Mouse (Mus musculus) cerebral cortex, adult 2 months (tissue): ENCODE measurements around the gene D2hgdh.

Source experiments
- WGBS: fragments of 180-500 bp; shearing (Covaris S2); methylation state at CpG from one replicate; pipeline ENCODE4 v1.1.7; 2018; 5-methylcytosine and 5-hydroxymethylcytosine counted together

Gene D2hgdh

GRCm38 (mm10) chr1:93824609-93825008, at the start of gene D2hgdh:
Gene D2hgdh, plus strand, starts transcription at chr1:93824909.
- WGBS = 9% methylated on average over 10 of the region's 10 CpGs

- WGBS = 88% methylated on average over 5 of the region's 5 CpGs
These were observed 48.0 kb upstream of the D2hgdh start for GRCm38 (mm10) chr1:93776686-93777085.

DNA sequence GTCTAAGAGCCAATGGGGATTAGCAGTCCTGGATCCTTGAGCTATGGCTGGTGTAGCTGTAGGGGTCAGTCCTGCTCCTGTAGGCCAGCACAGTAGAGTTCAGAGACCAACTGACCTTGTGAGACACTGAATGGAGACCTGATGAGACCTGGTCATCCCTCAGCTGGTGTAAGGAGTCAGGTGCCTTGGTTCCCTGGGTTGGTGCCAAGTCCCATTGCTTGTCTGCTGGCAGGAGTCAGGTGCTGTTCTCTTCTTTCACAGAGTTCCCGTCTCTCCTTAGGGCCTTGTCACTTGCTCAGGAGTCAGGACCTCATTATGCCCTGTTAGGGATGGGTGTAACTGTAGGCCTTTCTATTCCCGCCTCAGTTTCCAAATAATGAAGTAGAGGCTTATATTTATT, 37.8 kb upstream of the D2hgdh start:
- WGBS = 86% methylated on average over 2 of the region's 2 CpGs

DNA sequence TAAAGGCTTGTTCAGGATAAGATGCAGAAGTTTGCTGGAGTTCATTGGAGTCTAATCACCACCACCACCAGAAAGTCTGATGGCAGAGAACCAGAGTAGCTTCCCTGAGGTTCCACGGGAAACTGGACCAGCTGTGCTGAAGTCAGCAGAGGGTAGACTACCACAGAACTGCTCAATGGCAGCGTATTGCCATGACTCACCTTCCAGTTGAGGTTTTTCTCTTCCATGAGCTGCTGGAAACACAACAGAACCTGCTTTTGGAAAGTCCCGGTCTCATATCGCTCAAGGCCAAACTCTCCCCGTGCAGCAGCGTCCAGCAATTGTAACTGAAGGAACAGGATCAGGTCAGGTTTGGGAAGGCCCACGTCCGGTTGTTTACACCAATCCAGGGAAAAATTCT, 30.2 kb upstream of the D2hgdh start:
- WGBS = 92% methylated on average over 8 of the region's 8 CpGs

DNA sequence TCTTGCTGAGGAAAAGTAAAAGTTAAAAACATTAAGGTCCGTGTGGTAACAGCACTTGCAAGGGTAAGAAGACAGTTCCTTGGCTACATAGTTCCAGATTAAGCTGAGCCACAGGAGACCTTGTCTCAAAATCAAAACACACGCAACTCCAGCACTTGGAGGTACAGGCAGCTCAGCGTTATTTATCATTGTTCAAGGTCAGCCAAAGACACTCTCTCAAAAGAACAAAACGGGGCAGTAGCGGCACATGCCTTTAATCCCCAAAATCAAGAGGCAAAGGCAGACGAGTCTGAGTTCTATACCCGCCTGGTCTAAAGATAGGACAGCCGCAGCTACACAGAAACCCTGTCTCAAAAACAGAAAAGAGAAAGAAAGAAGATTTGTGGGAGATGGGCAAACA, 28.8 kb upstream of the D2hgdh start:
- 41% methylated on average over 8 of the region's 8 CpGs for WGBS

DNA sequence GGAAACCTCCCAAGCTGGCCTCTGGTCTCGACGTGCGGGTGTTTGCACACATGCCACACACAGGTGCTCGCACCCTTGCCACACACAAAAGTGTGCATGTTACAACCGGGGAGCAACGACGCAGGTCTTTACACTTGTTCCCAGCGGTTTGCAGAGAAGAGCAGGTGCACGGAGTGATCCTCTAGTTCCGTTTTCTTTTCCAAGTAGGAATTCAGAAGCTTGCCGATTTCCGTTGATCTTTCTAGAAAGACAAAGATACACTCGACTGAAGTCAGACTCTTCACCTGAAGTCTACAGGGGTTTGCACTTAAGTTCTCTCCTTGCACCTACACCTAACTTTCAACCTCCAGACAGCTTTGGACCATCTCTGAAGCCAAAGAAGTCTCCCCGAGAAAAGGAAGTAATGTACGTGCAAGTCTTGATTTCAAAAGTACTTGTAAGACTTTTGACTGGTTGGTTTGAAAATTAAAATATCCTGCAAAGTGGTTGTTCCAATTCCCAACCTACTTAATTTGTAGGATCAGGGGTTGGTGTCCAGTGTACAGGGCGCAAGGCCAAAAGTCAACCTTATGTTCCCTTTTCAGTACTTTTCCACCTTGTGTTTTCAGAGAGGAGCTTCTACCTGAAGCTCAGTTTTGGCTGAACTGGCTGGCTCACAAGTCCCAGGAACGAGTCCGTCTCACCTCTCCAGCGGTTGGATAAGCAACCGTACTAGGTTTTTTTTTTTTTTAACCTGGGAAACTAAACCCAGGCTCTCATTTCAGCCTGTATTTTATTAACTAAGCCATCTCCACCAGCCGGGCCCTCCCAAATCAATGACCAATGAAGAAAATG, 23.8 kb upstream of the D2hgdh start:
- 77% methylated on average over 21 of the region's 21 CpGs for WGBS

DNA sequence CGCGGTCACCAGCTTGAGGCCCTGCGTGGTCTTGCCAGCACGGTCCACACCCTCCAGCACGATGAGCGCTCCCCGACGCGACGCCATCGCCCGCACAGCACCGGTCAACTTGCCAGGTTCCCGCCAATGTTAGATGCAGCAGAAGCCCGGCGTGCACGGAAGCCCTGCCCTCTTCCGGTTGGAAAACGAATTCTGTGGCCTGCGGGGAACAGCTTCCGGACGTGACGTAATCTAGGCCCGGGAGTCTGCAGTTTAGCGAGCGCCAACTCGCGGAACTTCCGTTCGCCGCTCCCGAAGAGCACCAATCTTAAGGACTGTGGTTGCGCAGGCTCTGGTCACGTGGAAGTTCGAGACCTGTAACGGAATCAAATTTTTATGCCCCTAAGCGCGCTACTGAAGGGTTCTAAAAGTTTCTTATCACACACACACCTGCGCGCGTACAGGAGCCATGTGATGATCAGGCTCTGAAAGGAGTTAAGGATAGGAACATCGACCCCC, 22.9 kb upstream of the D2hgdh start, which contains the start of gene Dtymk:
Dtymk (minus strand) TSS at position 194 of the 498 bp plus-strand sequence.
- WGBS = under 1% methylated on average over 42 of the region's 42 CpGs

- WGBS = 79% methylated on average over 5 of the region's 5 CpGs
These were observed 21.9 kb upstream of the D2hgdh start for GRCm38 (mm10) chr1:93802771-93803170.

GRCm38 (mm10) chr1:93803556-93804507, 20.9 kb upstream of the D2hgdh start, which contains the start of gene Ing5:
Gene Ing5, plus strand, starts transcription at chr1:93803965.
- under 1% methylated on average over 94 of the region's 94 CpGs for WGBS

DNA sequence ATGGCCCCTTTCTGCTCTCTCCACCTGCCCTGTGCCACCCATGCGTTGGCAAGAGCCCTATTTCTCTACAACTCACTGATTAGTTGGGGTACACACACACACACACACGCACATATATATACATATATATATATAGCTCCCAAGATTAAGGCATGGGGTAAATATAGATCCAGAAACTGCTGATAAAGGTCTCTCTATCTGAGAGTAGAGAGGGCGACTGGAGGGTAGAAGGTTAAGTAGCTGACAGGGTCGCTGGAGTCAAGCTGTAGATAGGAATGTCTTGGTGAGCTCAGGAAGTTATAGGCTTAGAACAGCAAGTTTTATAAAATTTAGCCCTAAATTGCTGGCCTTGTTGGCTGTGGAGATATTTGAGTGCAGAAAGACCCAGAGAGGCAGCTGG, 19.9 kb upstream of the D2hgdh start:
- WGBS = 75% methylated on average over 4 of the region's 4 CpGs

- WGBS = 72% methylated on average over 5 of the region's 5 CpGs
These were observed 19.3 kb upstream of the D2hgdh start for GRCm38 (mm10) chr1:93805221-93805951.

DNA sequence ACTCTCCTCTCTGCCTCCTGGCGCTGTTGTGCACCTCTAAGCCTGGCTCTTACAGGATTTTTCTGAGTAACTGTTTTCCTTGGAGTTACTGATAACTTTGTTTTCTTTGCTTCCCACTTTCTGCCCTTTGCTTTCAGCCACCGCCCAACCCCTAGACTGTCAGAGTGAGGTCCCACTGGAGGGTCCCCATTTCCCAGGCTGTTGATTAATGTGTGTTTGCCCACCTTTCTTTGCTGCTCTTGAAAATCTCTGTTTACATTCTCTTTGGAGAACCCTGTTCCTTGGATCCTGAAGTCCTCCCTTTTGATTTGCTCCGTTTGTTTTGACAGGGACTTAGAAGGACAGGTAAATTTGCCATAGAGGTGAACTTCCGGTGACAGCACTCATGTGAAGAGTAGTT, 15.8 kb upstream of the D2hgdh start:
- 98% methylated on average over 4 of the region's 4 CpGs for WGBS

GRCm38 (mm10) chr1:93810011-93810410, 14.7 kb upstream of the D2hgdh start:
- 97% methylated on average over 3 of the region's 3 CpGs for WGBS

GRCm38 (mm10) chr1:93811495-93812039, 13.1 kb upstream of the D2hgdh start:
- 92% methylated on average over 8 of the region's 8 CpGs for WGBS

DNA sequence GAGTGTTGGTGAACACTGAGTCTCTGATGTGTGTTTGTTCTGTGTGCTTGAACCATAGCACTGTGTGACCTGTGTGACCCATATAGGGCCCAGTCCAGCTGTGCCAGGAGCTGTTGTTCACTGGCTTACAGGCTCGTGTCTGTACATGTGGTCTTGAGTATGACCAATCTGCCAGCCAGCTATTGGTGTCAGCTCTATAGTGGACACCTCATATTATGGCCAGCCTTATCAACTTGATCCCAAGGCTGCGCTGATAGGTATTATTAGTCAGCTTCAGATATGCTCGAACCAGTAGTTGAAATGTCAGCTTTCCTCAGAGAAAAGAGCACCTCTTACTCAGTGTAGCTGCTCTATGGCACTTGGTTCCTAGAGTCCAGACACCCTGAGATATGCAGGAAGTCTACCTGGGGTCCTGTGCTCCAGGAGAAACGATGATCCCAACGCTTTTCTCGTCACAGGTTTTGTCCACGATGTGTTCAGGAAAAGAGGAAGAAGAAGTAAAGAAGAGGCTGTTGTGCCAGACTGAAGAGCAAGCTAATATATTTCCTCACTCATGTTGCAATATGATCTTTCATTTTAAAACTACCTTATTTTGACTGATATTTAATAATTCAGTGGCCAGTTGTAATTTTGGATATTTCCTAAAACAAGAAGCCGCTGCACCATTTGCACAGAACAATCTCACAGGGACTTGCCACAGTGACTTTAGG, 6.7 kb upstream of the D2hgdh start:
- 82% methylated on average over 8 of the region's 8 CpGs for WGBS

DNA sequence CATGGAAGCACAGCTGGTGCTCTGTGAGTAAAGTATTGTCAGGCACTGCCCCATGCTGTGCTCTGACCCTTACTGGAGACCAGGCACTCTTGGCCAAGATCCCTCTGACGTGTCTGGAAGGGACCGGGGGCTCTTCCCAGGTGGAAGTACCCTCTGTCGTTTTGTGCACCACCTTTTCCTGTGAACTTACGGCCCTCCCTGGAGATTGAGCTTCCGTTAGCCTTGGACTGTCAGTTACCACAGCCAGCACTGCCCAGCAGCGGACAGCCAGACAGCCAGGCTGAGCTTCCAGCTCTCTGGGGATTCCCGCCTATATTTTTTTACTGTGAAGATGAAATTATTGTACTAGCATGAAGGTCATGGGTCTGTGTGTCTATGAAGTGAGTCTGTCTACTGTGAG, 6.0 kb upstream of the D2hgdh start:
- 80% methylated on average over 7 of the region's 7 CpGs for WGBS

GRCm38 (mm10) chr1:93823796-93824495, 763 bp upstream of the D2hgdh start:
- 55% methylated on average over 3 of the region's 3 CpGs for WGBS

GRCm38 (mm10) chr1:93825105-93825674, 481 bp downstream of the D2hgdh start:
- under 1% methylated on average over 30 of the region's 30 CpGs for WGBS

DNA sequence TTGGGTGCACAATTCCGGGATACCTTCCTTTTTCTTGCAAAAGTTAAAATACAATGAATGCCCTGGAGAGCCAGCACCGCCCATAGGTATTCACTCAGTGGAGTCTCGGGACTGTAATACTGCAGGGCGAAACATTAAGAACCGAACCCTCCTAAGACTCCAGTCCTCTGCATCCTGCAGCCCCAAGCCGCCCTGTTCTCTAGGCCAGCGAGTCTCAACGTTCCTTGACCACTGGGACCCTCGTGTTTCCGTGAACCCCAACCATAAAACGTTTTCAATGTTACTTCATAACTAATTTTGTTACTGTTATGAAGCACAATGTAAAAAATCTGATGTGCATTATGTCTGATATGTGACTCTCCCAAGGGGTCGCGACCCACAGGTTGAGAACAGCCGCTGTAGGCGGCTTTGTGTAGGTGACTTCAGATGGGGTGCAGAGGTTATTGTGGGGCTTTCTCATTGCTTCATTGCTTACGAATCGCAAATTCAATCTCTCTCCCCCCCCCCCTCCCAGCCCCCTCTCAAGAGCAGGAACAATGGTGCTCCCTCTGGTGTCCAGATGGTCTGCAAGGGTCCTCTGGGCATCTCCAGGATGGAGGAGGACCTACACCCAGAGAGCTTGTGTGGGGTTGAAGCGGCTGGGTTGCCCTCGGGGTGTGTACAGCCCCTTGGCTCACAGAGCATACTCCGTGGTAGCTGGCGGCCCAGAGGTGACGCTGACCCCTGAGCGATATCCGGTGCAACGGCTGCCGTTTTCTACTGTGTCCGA, 1.2 kb downstream of the D2hgdh start:
- 44% methylated on average over 27 of the region's 27 CpGs for WGBS
